Mouse (Mus musculus) midbrain, embryonic 11.5 days (tissue): ENCODE results near the gene Gm10428. TPM values are rescaled to one million over a fixed set of nuclear protein-coding genes. Genes with fewer than 3 reads are reported as not detected.
"Not testable (repeated sequence)": the region's sequence is repeated elsewhere in the genome, so short reads cannot be mapped to it uniquely, and the experiment has no call there.

ENCODE experiments used
- ATAC-seq: fragments of 200-750 bp; cut with Nextera tagmentation; 2 replicates; pipeline ENCODE4 v1.8.0; 2017; ENCODE audit warnings: moderate TSS enrichment, moderate library complexity; ENCODE audit not compliant: low FRiP score
- DNase-seq: peaks from one replicate; pipeline ENCODE4 v3.0.0; 2015; ENCODE audit warnings: low spot score; ENCODE audit errors: missing footprints
- H3K27ac ChIP-seq: fragments of 300-500 bp; sonication (generic); 2 replicates; pipeline ENCODE4 v1.5.1; 2014; ENCODE audit warnings: low read depth, low read length
- H3K27me3 ChIP-seq: fragments of 300-500 bp; sonication (generic); 2 replicates; pipeline ENCODE4 v1.6.1; 2014; ENCODE audit warnings: mild to moderate bottlenecking, low read length, moderate library complexity, mixed read lengths; ENCODE audit not compliant: control insufficient read depth, insufficient read depth
- H3K36me3 ChIP-seq: fragments of 300-500 bp; sonication (generic); 2 replicates; pipeline ENCODE4 v1.6.1; 2014; ENCODE audit warnings: mild to moderate bottlenecking, low read length, moderate library complexity, mixed read lengths; ENCODE audit not compliant: control insufficient read depth, insufficient read depth
- H3K4me1 ChIP-seq: fragments of 300-500 bp; sonication (generic); 2 replicates; pipeline ENCODE4 v1.6.1; 2014; ENCODE audit warnings: low read length; ENCODE audit not compliant: control insufficient read depth, insufficient read depth
- H3K4me2 ChIP-seq: fragments of 300-500 bp; sonication (generic); 2 replicates; pipeline ENCODE4 v1.6.1; 2014; ENCODE audit warnings: mild to moderate bottlenecking, moderate library complexity
- H3K4me3 ChIP-seq: fragments of 300-500 bp; sonication (generic); 2 replicates; pipeline ENCODE4 v1.5.1; 2014; ENCODE audit warnings: low read depth, low read length
- H3K9ac ChIP-seq: fragments of 300-500 bp; sonication (generic); 2 replicates; pipeline ENCODE4 v1.6.1; 2014; ENCODE audit warnings: low read length
- H3K9me3 ChIP-seq: fragments of 300-500 bp; sonication (generic); 2 replicates; pipeline ENCODE4 v1.6.1; 2016; ENCODE audit warnings: low read length; ENCODE audit not compliant: control insufficient read depth
- WGBS: fragments of 180-500 bp; shearing (Covaris S2); extraction: QIAGEN DNeasy Blood & Tissue Kit; methylation state at CpG from one replicate; pipeline ENCODE4 v1.1.7; 2014; 5-methylcytosine and 5-hydroxymethylcytosine counted together
- polyA plus RNA-seq: library from polyadenylated mRNA; unstranded; fragments of >200 nt; fragmentation: Nextera tagmentation; extraction: Ambion mirVana; gene quantifications from 2 replicates; pipeline ENCODE4 v1.2.1, GENCODE M21; 2014

Gm10428 gene
- polyA plus RNA-seq, 1 experiment from 2014 or later, result not detected

- Histone ChIP-seq H3K4me2 (no peak overlapping the region), H3K9ac (no peak overlapping the region), H3K4me3 (no peak overlapping the region), H3K9me3 (no peaks in the 10 kb centered on the region), H3K27ac (no peak overlapping the region), H3K36me3 (no peaks in the 10 kb centered on the region), H3K4me1 (no peaks in the 10 kb centered on the region), H3K27me3 (no peaks in the 10 kb centered on the region)
- no peak for ATAC-seq
- no peak for DNase-seq
- 78% methylated on average over 10 of the region's 10 CpGs for WGBS
Measured at GRCm38 (mm10) chr11:62742261-62742957, 10.5 kb upstream of the Gm10428 start.

GRCm38 (mm10) chr11:62744103-62744502 lies 8.8 kb upstream of the Gm10428 start:
- 51% methylated on average over 5 of the region's 5 CpGs for WGBS
- Histone ChIP-seq H3K4me1 (no peaks in the 10 kb centered on the region), H3K27me3 (no peaks in the 10 kb centered on the region), H3K9me3 (no peaks in the 10 kb centered on the region), H3K27ac (no peak overlapping the region), H3K36me3 (no peaks in the 10 kb centered on the region), H3K4me3 (no peak overlapping the region), H3K4me2 (no peak overlapping the region), H3K9ac (no peak overlapping the region)
- DNase-seq (peak; percentile 94), ATAC-seq (0 out of 2 replicates have a peak, but pooled peaks have one; percentile 30)

DNA sequence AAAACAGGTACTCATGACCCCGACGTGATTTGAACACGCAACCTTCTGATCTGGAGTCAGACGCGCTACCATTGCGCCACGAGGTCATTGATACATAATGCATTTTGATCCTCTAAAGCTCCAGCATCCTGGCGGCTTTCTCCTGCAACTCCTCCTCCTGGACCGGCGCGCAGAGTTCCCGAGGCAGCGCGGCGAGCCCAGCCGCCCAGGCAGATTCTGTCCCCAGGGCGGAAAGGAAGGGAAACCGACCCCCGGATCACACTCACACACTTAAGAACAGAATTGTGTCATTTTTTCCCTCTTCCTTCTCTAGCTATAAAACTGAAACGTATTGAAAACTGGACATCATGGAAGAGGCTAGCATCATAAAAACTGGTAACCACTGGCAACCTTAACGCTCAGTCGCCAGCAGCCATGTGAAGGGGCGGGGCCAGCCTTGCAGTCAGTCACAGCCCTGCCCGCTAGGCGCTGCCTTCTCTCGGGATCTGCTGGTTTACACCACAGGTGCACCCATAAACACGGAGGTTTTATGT lies 6.8 kb upstream of the Gm10428 start:
- peak overlapping the region; percentile 49 for H3K4me2 ChIP-seq
- H3K27ac ChIP-seq, result no peak overlapping the region

DNA sequence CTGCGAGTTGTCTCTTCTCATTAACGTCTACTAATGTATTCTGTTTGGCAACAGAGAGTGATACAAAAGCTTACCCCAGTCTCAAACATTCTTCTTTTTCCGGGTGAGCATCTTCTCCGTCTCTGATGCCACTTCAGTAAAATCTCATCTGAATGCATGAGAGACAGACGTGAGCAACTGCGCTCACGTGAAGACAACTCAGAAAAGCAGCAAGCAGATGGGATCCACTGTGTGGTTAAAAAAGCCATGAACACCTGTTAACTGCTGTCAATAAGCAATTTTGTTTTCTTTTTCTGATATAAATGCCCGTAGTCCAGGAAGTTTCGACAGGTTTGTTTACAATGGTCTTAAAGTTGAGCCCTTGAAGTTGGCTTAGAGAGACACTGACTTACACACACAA lies 5.7 kb upstream of the Gm10428 start:
- Histone ChIP-seq H3K27ac (no peak overlapping the region), H3K27me3 (no peaks in the 10 kb centered on the region), H3K36me3 (no peaks in the 10 kb centered on the region), H3K4me2 (no peak overlapping the region), H3K9ac (no peak overlapping the region), H3K9me3 (no peaks in the 10 kb centered on the region), H3K4me3 (no peak overlapping the region), H3K4me1 (no peaks in the 10 kb centered on the region)
- no peak for DNase-seq
- WGBS, result 75% methylated on average over 9 of the region's 9 CpGs
- ATAC-seq, result no peak

More for the DNA sequence above, 6.8 kb upstream of the Gm10428 start:
- peak overlapping the region; percentile 25; the same call in 1 of the 2 replicates for H3K9ac ChIP-seq
- H3K4me3 ChIP-seq, result peak overlapping the region; percentile 29
- ATAC-seq, result peak; percentile 77; the same call in 1 of the 2 replicates
- DNase-seq, result peak; percentile 96
- no peaks in the 10 kb centered on the region for H3K27me3 ChIP-seq
- WGBS, result 3% methylated on average over 27 of the region's 27 CpGs
- H3K36me3 ChIP-seq, result no peaks in the 10 kb centered on the region
- H3K4me1 ChIP-seq, result no peaks in the 10 kb centered on the region
- H3K9me3 ChIP-seq, result no peaks in the 10 kb centered on the region

DNA sequence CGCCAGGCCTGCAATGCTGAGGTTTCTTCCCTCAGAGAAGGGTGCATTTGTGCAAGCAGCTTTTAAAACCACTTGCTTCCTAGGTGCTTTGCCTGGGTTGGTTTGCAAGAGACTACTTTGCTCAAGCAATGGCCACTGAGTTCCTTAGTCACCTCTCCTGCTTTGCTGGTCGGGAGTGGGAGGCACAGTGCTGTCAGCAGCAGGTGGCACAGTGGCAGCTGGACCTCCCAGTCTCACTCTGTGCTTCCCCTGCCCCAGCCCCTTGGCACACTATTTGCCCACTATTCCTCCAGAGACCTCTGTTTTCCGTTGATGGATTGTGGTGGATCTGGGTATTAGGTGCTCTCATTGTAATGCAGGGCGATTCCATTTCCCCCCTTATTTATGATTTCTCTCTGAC lies 4.8 kb upstream of the Gm10428 start:
- Histone ChIP-seq H3K36me3 (no peaks in the 10 kb centered on the region), H3K4me1 (no peaks in the 10 kb centered on the region), H3K27me3 (no peaks in the 10 kb centered on the region), H3K9me3 (no peaks in the 10 kb centered on the region), H3K9ac (no peak overlapping the region), H3K27ac (no peak overlapping the region), H3K4me2 (no peak overlapping the region), H3K4me3 (no peak overlapping the region)
- DNase-seq, result no peak
- no peak for ATAC-seq
- WGBS, result 76% methylated on average over 4 of the region's 4 CpGs

DNA sequence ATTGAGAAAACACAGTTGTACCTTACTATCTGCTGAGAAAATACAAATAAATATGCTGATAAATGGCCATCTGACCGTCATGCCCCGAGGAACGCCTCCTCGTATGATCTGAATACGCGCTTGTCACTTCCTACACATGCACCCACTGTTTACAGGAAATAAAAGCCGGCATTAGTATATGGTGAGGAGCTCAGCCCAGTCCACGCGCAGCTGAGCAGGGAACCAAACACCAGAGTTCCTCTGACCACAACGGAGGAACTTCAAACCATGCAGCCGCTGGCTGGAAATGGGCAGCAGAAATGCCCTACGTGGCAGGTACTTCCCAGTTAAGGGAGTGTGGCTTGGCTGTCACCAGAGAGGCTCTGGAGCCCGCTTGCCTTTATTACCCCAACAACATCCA lies 3.5 kb upstream of the Gm10428 start:
- H3K4me2 ChIP-seq, H3K9me3 ChIP-seq, H3K4me3 ChIP-seq, ATAC-seq, H3K27ac ChIP-seq, H3K9ac ChIP-seq, H3K27me3 ChIP-seq, H3K4me1 ChIP-seq, DNase-seq, H3K36me3 ChIP-seq: not testable (repeated sequence)
- WGBS, result 90% methylated on average over 13 of the region's 13 CpGs

- no peaks in the 10 kb centered on the region for H3K27me3 ChIP-seq
- no peaks in the 10 kb centered on the region for H3K9me3 ChIP-seq
- no peak for ATAC-seq
- H3K27ac ChIP-seq, result no peak overlapping the region
- H3K4me2 ChIP-seq, result no peak overlapping the region
- no peak for DNase-seq
- H3K9ac ChIP-seq, result no peak overlapping the region
- WGBS, result 82% methylated on average over 11 of the region's 11 CpGs
- H3K4me3 ChIP-seq, result no peak overlapping the region
- H3K4me1 ChIP-seq, result no peaks in the 10 kb centered on the region
- H3K36me3 ChIP-seq, result no peaks in the 10 kb centered on the region
Measured at GRCm38 (mm10) chr11:62752191-62752590, 709 bp upstream of the Gm10428 start.

DNA sequence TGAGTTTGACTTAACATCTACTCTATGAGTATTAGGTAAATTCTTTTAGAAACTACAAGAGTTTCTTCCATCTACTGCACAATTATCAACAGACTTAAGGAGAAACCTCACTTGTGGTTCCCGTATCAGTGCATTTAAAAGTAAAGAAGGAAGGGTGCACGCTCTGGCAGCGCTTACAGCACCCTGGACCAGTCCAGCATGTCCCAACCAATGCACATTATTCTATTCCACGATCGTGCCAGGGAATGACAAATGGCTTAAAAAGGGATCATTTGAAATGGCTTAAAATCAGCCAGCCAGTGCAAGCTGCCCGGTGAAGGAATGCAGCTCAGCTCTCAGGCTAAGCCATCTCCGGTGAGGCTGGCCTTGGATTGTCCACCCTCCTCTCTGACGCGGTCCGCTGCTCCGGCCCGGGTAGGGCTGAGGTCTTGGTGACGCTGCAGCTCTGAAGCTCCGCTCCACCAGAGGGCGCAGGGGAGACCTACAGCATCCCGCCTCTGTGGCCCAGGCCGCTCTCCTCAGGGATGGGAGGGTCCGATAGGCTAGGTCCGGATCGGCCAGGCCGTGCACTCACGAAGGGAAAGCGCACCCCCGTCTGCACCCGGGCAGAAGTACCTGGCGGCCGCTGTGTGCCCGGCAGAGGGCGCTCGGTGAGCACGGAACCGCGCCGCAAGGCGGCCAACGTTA lies 3.7 kb downstream of the Gm10428 start:
- ATAC-seq (peak; percentile 100), DNase-seq (peak; percentile 99)
- Histone ChIP-seq H3K4me2 (peak overlapping the region; percentile 33), H3K9ac (no peak overlapping the region), H3K27me3 (no peaks in the 10 kb centered on the region), H3K4me3 (peak overlapping the region; percentile 2; the same call in 1 of the 2 replicates), H3K4me1 (peaks cover 2% of the 10 kb centered on the region; the same call in 1 of the 2 replicates), H3K36me3 (no peaks in the 10 kb centered on the region), H3K27ac (no peak overlapping the region), H3K9me3 (no peaks in the 10 kb centered on the region)
- WGBS, result 8% methylated on average over 36 of the region's 36 CpGs

GRCm38 (mm10) chr11:62757143-62757507 lies 4.2 kb downstream of the Gm10428 start:
- H3K27me3 ChIP-seq, result no peaks in the 10 kb centered on the region
- H3K4me3 ChIP-seq, result peak overlapping the region; percentile 2; the same call in 1 of the 2 replicates
- DNase-seq (no peak), ATAC-seq (no peak; the same call in 1 of the 2 replicates)
- no peak overlapping the region for H3K9ac ChIP-seq
- peak overlapping the region; percentile 33 for H3K4me2 ChIP-seq
- no peaks in the 10 kb centered on the region for H3K9me3 ChIP-seq
- 12% methylated on average over 7 of the region's 7 CpGs for WGBS
- H3K4me1 ChIP-seq, result peaks cover 2% of the 10 kb centered on the region; the same call in 1 of the 2 replicates
- H3K36me3 ChIP-seq, result no peaks in the 10 kb centered on the region
- no peak overlapping the region for H3K27ac ChIP-seq
